Comparison of ENCODE assay signal across 8 mouse cellular contexts in genomic region chr13:34248941-34249920, GRCm38 (mm10).
DNase-seq lines count a peak whose midpoint lies in the region; ATAC-seq lines count a peak whose summit lies in the region.

No protein-coding gene starts in this region.

- H3K4me1 ChIP-seq in lung, embryonic 15.5 days = peaks cover 44% of the 10 kb centered on the region
- peaks cover 32% of the 10 kb centered on the region for H3K4me1 ChIP-seq in midbrain, embryonic 16.5 days (ENCODE audit: control insufficient read depth, insufficient read depth, low read length)

- ATAC-seq in lung, embryonic 15.5 days (ENCODE audit: borderline replicate concordance, extremely low read depth, low FRiP score, low TSS enrichment) = no peak
- peak; percentile 92 for ATAC-seq in midbrain, embryonic 16.5 days

- no peaks in the 10 kb centered on the region for H3K9me3 ChIP-seq in lung, embryonic 15.5 days
- no peaks in the 10 kb centered on the region for H3K9me3 ChIP-seq in midbrain, embryonic 16.5 days (replicated peaks; ENCODE audit: control insufficient read depth, low read length, poor library complexity, severe bottlenecking)

- WGBS in lung, embryonic 15.5 days = 42% methylated on average over 15 of the region's 15 CpGs
- WGBS in midbrain, embryonic 16.5 days = 9% methylated on average over 15 of the region's 15 CpGs

- no peaks in the 10 kb centered on the region for H3K27me3 ChIP-seq in lung, embryonic 15.5 days
- no peaks in the 10 kb centered on the region for H3K27me3 ChIP-seq in midbrain, embryonic 16.5 days (ENCODE audit: control insufficient read depth, insufficient read depth, low read depth, low read length)

- H3K9ac ChIP-seq in lung, embryonic 15.5 days = no peak overlapping the region
- H3K9ac ChIP-seq in midbrain, embryonic 16.5 days (ENCODE audit: low read depth, low read length) = peak overlapping the region; percentile 47

- no peak overlapping the region for H3K4me2 ChIP-seq in lung, embryonic 15.5 days
- 0 out of 2 replicates have a peak overlapping the region, but pooled peaks have one; percentile 2 for H3K4me2 ChIP-seq in midbrain, embryonic 16.5 days (ENCODE audit: low read length)

- H3K27ac ChIP-seq in lung, embryonic 15.5 days = peak overlapping the region; percentile 67
- H3K27ac ChIP-seq in midbrain, embryonic 16.5 days (ENCODE audit: low read length) = peak overlapping the region; percentile 81

- H3K4me3 ChIP-seq in lung, embryonic 15.5 days = no peak overlapping the region
- H3K4me3 ChIP-seq in midbrain, embryonic 16.5 days (ENCODE audit: low read depth, low read length) = no peak overlapping the region

- DNase-seq in lung, postnatal 14 days = no peak
- DNase-seq in embryo, embryonic 10 days (ENCODE audit: low spot score) = peak; percentile 71
- DNase-seq in forelimb bud, embryonic 11.5 days (ENCODE audit: low read depth, low spot score) = peak; percentile 52
- no peak for DNase-seq in ovary, postnatal 10 days (ENCODE audit: low spot score)
- DNase-seq in gastrocnemius, postnatal 25 days = no peak
- no peak for DNase-seq in kidney, postnatal 36 days

- no peaks in the 10 kb centered on the region for H3K36me3 ChIP-seq in lung, embryonic 15.5 days
- H3K36me3 ChIP-seq in midbrain, embryonic 16.5 days (ENCODE audit: control insufficient read depth, insufficient read depth, low read length) = no peaks in the 10 kb centered on the region

Comparison
In these comparisons a context has a peak if more than half of its experiments do, and no peak if none do; other contexts are left out.
1. DNase-seq: peak in embryo, embryonic 10 days (single experiment) and forelimb bud, embryonic 11.5 days (single experiment); none in lung, postnatal 14 days (single experiment), ovary, postnatal 10 days (single experiment), gastrocnemius, postnatal 25 days (single experiment) and kidney, postnatal 36 days (0 of 2).